Mouse (Mus musculus): ENCODE data around the gene Gm20441. TPM values are rescaled to one million over a fixed set of nuclear protein-coding genes. Genes with fewer than 3 reads are reported as not detected.
A peak's percentile ranks its signal among the peaks of the same experiment; 100 is the strongest.

The Gm20441 gene
- not detected for total RNA-seq (2021)

GRCm38 (mm10) chr10:75780769-75781578, at the start of gene Gm20441, which contains the start of gene Gstt3:
Gene Gm20441, minus strand, starts transcription at chr10:75780954.
Gene Gstt3, minus strand, starts transcription at chr10:75781414.
- peak in 1 of 2 experiments; percentile 16 for DNase-seq (ENCODE audit: extremely low spot score in 1 of 2, low spot score in 1 of 2)

GRCm38 (mm10) chr10:75830275-75830670, 49.5 kb upstream of the Gm20441 start:
- no peak for DNase-seq (ENCODE audit: extremely low spot score in 1 of 2, low spot score in 1 of 2)

- DNase-seq (ENCODE audit: extremely low spot score in 1 of 2, low spot score in 1 of 2): no peak
Observed at GRCm38 (mm10) chr10:75829529-75830274, 48.9 kb upstream of the Gm20441 start.

GRCm38 (mm10) chr10:75828500-75828931, 47.8 kb upstream of the Gm20441 start:
- peak in 1 of 2 experiments; percentile 25 for DNase-seq (ENCODE audit: extremely low spot score in 1 of 2, low spot score in 1 of 2)

- no peak for DNase-seq (ENCODE audit: extremely low spot score in 1 of 2, low spot score in 1 of 2)
Observed at GRCm38 (mm10) chr10:75827668-75828360, 47.1 kb upstream of the Gm20441 start.

- no peak for DNase-seq (ENCODE audit: extremely low spot score in 1 of 2, low spot score in 1 of 2)
Observed at GRCm38 (mm10) chr10:75824530-75824929, 43.8 kb upstream of the Gm20441 start.

- DNase-seq (ENCODE audit: extremely low spot score in 1 of 2, low spot score in 1 of 2): no peak
Observed at GRCm38 (mm10) chr10:75823782-75824181, 43.0 kb upstream of the Gm20441 start.

GRCm38 (mm10) chr10:75822443-75822842, 41.7 kb upstream of the Gm20441 start, which contains the start of gene Gstt4:
Gene Gstt4, minus strand, starts transcription at chr10:75822543.
- DNase-seq (ENCODE audit: extremely low spot score in 1 of 2, low spot score in 1 of 2): no peak

- DNase-seq (ENCODE audit: extremely low spot score in 1 of 2, low spot score in 1 of 2): no peak
Observed at GRCm38 (mm10) chr10:75819882-75820281, 39.1 kb upstream of the Gm20441 start.

GRCm38 (mm10) chr10:75818641-75819040, 37.9 kb upstream of the Gm20441 start:
- DNase-seq (ENCODE audit: extremely low spot score in 1 of 2, low spot score in 1 of 2): no peak

- no peak for DNase-seq (ENCODE audit: extremely low spot score in 1 of 2, low spot score in 1 of 2)
Observed at GRCm38 (mm10) chr10:75804217-75804616, 23.5 kb upstream of the Gm20441 start.

GRCm38 (mm10) chr10:75798176-75798696, 17.5 kb upstream of the Gm20441 start, which contains the start of gene Gstt1:
Gene Gstt1, minus strand, starts transcription at chr10:75798584.
- DNase-seq (ENCODE audit: extremely low spot score in 1 of 2, low spot score in 1 of 2): peak in 1 of 2 experiments; percentile 30

- DNase-seq (ENCODE audit: extremely low spot score in 1 of 2, low spot score in 1 of 2): peak; percentile 18 to 20
Observed at GRCm38 (mm10) chr10:75797619-75798175, 16.9 kb upstream of the Gm20441 start.

GRCm38 (mm10) chr10:75796731-75797516, 16.2 kb upstream of the Gm20441 start:
- no peak for DNase-seq (ENCODE audit: extremely low spot score in 1 of 2, low spot score in 1 of 2)

- DNase-seq (ENCODE audit: extremely low spot score in 1 of 2, low spot score in 1 of 2): no peak
Observed at GRCm38 (mm10) chr10:75794880-75795279, 14.1 kb upstream of the Gm20441 start.

- DNase-seq (ENCODE audit: extremely low spot score in 1 of 2, low spot score in 1 of 2): no peak
Observed at GRCm38 (mm10) chr10:75790773-75791172, 10.0 kb upstream of the Gm20441 start.

GRCm38 (mm10) chr10:75789841-75790240, 9.1 kb upstream of the Gm20441 start:
- no peak for DNase-seq (ENCODE audit: extremely low spot score in 1 of 2, low spot score in 1 of 2)

- no peak for DNase-seq (ENCODE audit: extremely low spot score in 1 of 2, low spot score in 1 of 2)
Observed at GRCm38 (mm10) chr10:75789081-75789735, 8.5 kb upstream of the Gm20441 start.

- DNase-seq (ENCODE audit: extremely low spot score in 1 of 2, low spot score in 1 of 2): no peak
Observed at GRCm38 (mm10) chr10:75788277-75788676, 7.5 kb upstream of the Gm20441 start.
